Mouse (Mus musculus): ENCODE data around the gene Sh3bgrl3.
A peak's percentile ranks its signal among the peaks of the same experiment; 100 is the strongest.
"Not testable (repeated sequence)": the region's sequence is repeated elsewhere in the genome, so short reads cannot be mapped to it uniquely, and the experiment has no call there.

Gene Sh3bgrl3

GRCm38 (mm10) chr4:134128221-134128982 lies at the start of gene Sh3bgrl3:
Sh3bgrl3 (minus strand) TSS chr4:134128789.
- peak; percentile 90 for DNase-seq (ENCODE audit: low read depth, low spot score)

- no peak for DNase-seq (ENCODE audit: low read depth, low spot score)
These were observed 43.8 kb upstream of the Sh3bgrl3 start for GRCm38 (mm10) chr4:134172391-134172790.

- DNase-seq (ENCODE audit: low read depth, low spot score): peak; percentile 36
These were observed 38.3 kb upstream of the Sh3bgrl3 start for GRCm38 (mm10) chr4:134166906-134167305.

- DNase-seq (ENCODE audit: low read depth, low spot score): no peak
These were observed 37.2 kb upstream of the Sh3bgrl3 start for GRCm38 (mm10) chr4:134165548-134166465.

- DNase-seq (ENCODE audit: low read depth, low spot score): no peak
These were observed 36.4 kb upstream of the Sh3bgrl3 start for GRCm38 (mm10) chr4:134165024-134165423.

GRCm38 (mm10) chr4:134164591-134164990 lies 36.0 kb upstream of the Sh3bgrl3 start:
- DNase-seq (ENCODE audit: low read depth, low spot score): no peak

GRCm38 (mm10) chr4:134160071-134160470 lies 31.5 kb upstream of the Sh3bgrl3 start:
- not testable (repeated sequence) for DNase-seq (ENCODE audit: low read depth, low spot score)

GRCm38 (mm10) chr4:134158774-134159173 lies 30.2 kb upstream of the Sh3bgrl3 start:
- DNase-seq (ENCODE audit: low read depth, low spot score): no peak

- DNase-seq (ENCODE audit: low read depth, low spot score): no peak
These were observed 29.0 kb upstream of the Sh3bgrl3 start for GRCm38 (mm10) chr4:134157558-134157957.

- DNase-seq (ENCODE audit: low read depth, low spot score): no peak
These were observed 28.2 kb upstream of the Sh3bgrl3 start for GRCm38 (mm10) chr4:134156744-134157143.

GRCm38 (mm10) chr4:134155961-134156465 lies 27.4 kb upstream of the Sh3bgrl3 start:
- no peak for DNase-seq (ENCODE audit: low read depth, low spot score)

- no peak for DNase-seq (ENCODE audit: low read depth, low spot score)
These were observed 26.9 kb upstream of the Sh3bgrl3 start for GRCm38 (mm10) chr4:134155531-134155930.

GRCm38 (mm10) chr4:134154354-134154753 lies 25.8 kb upstream of the Sh3bgrl3 start:
- DNase-seq (ENCODE audit: low read depth, low spot score): no peak

GRCm38 (mm10) chr4:134153656-134154055 lies 25.1 kb upstream of the Sh3bgrl3 start:
- DNase-seq (ENCODE audit: low read depth, low spot score): no peak

GRCm38 (mm10) chr4:134152112-134152511 lies 23.5 kb upstream of the Sh3bgrl3 start:
- no peak for DNase-seq (ENCODE audit: low read depth, low spot score)

- no peak for DNase-seq (ENCODE audit: low read depth, low spot score)
These were observed 20.8 kb upstream of the Sh3bgrl3 start for GRCm38 (mm10) chr4:134149389-134149788.

GRCm38 (mm10) chr4:134144297-134144696 lies 15.7 kb upstream of the Sh3bgrl3 start:
- not testable (repeated sequence) for DNase-seq (ENCODE audit: low read depth, low spot score)

- DNase-seq (ENCODE audit: low read depth, low spot score): peak; percentile 71
These were observed 10.3 kb upstream of the Sh3bgrl3 start for GRCm38 (mm10) chr4:134138857-134139256.

- no peak for DNase-seq (ENCODE audit: low read depth, low spot score)
These were observed 7.8 kb upstream of the Sh3bgrl3 start for GRCm38 (mm10) chr4:134136280-134136926.

GRCm38 (mm10) chr4:134132519-134133095 lies 4.0 kb upstream of the Sh3bgrl3 start:
- no peak for DNase-seq (ENCODE audit: low read depth, low spot score)

GRCm38 (mm10) chr4:134132117-134132516 lies 3.5 kb upstream of the Sh3bgrl3 start:
- no peak for DNase-seq (ENCODE audit: low read depth, low spot score)
